Mouse (Mus musculus) heart, embryonic 12.5 days (tissue): ENCODE measurements around the gene Rps12. TPM values are rescaled to one million over a fixed set of nuclear protein-coding genes. Genes with fewer than 3 reads are reported as not detected.

Experiments used
- ATAC-seq: fragments of 200-750 bp; cut with Nextera tagmentation; 2 replicates; pipeline ENCODE4 v1.8.0; 2017; ENCODE audit warnings: moderate TSS enrichment, moderate library complexity; ENCODE audit not compliant: insufficient number of reproducible peaks, low FRiP score
- H3K27ac ChIP-seq: fragments of 300-500 bp; sonication (generic); 2 replicates; pipeline ENCODE4 v1.5.1; 2016; ENCODE audit warnings: mild to moderate bottlenecking, moderate library complexity; ENCODE audit not compliant: poor library complexity, severe bottlenecking
- H3K27me3 ChIP-seq: fragments of 300-500 bp; sonication (generic); replicated peaks from 2 replicates; pipeline ENCODE4 v1.6.1; 2016; ENCODE audit warnings: mild to moderate bottlenecking, moderate library complexity
- H3K36me3 ChIP-seq: fragments of 300-500 bp; sonication (generic); 2 replicates; pipeline ENCODE4 v1.6.1; 2016; ENCODE audit warnings: mild to moderate bottlenecking, moderate library complexity
- H3K4me1 ChIP-seq: fragments of 300-500 bp; sonication (generic); replicated peaks from 2 replicates; pipeline ENCODE4 v1.6.1; 2016; ENCODE audit warnings: mild to moderate bottlenecking
- H3K4me2 ChIP-seq: fragments of 300-500 bp; sonication (generic); 2 replicates; pipeline ENCODE4 v1.6.1; 2016; ENCODE audit warnings: mild to moderate bottlenecking, moderate library complexity
- H3K4me3 ChIP-seq: fragments of 300-500 bp; sonication (generic); 2 replicates; pipeline ENCODE4 v1.5.1; 2016; ENCODE audit warnings: mild to moderate bottlenecking
- H3K9ac ChIP-seq: fragments of 300-500 bp; sonication (generic); 2 replicates; pipeline ENCODE4 v1.6.1; 2016; ENCODE audit warnings: mild to moderate bottlenecking, moderate library complexity
- H3K9me3 ChIP-seq: fragments of 300-500 bp; sonication (generic); replicated peaks from 2 replicates; pipeline ENCODE4 v1.6.1; 2016; ENCODE audit warnings: mild to moderate bottlenecking, moderate library complexity
- WGBS: fragments of 180-500 bp; shearing (Covaris S2); methylation state at CpG from one replicate; pipeline ENCODE4 v1.1.7; 2016; 5-methylcytosine and 5-hydroxymethylcytosine counted together
- polyA plus RNA-seq: library from polyadenylated mRNA; unstranded; fragments of >200 nt; fragmentation: Nextera tagmentation; extraction: Ambion mirVana; gene quantifications from 2 replicates; pipeline ENCODE4 v1.2.1, GENCODE M21; 2016

The Rps12 gene
- polyA plus RNA-seq: 97.0 and 101 TPM in 2 replicates

DNA sequence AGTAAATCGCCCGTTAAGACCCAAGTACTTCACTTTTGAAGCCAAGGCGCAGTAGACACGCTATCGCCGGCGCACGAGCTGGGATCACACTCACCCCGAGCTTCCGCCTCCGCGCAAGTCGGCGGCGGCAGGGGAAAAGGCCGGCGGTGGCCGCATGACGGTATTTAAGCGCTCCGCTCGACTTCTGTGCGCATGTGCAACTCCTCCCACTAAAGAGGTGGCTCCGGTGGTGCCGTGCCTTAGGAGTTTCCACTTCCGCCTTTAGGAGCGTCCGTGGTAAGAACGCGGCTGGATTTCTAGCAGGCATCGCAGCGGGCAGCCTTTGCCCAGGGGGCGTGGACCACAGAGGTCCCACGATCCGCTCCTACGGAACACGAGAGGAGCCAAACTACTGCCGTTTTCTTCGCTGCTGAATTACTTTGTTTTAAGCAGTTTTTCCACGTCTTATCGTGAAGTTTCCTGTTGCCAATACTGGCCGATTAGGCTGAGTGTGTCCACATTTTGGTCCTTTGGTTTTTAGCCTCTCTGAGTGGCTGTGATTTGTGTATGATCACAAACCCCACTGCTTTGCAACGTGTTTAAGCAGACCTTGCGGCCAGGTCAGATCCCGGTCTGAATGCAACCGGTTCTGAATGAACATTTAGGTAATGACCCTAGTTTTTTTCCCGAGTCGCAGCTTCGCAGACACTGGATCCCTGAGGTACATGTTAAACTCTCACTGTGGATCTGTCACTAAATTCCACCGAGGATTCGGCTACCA, at the start of gene Rps12:
Rps12 (minus strand) TSS at position 214 of the 760 bp plus-strand sequence.
- Histone ChIP-seq H3K36me3 (peaks cover 34% of the 10 kb centered on the region), H3K9me3 (no peaks in the 10 kb centered on the region), H3K27ac (peak within 1 kb of the TSS; percentile 86), H3K9ac (peak within 1 kb of the TSS; percentile 99), H3K27me3 (no peaks in the 10 kb centered on the region), H3K4me1 (peaks cover 34% of the 10 kb centered on the region), H3K4me2 (peak within 1 kb of the TSS; percentile 97), H3K4me3 (peak within 1 kb of the TSS; percentile 97)
- ATAC-seq: peak; percentile 97
- WGBS: under 1% methylated on average over 51 of the region's 51 CpGs

- WGBS: 47% methylated on average over 9 of the region's 9 CpGs
Observed at GRCm38 (mm10) chr10:23836003-23836964, 49.2 kb upstream of the Rps12 start.

DNA sequence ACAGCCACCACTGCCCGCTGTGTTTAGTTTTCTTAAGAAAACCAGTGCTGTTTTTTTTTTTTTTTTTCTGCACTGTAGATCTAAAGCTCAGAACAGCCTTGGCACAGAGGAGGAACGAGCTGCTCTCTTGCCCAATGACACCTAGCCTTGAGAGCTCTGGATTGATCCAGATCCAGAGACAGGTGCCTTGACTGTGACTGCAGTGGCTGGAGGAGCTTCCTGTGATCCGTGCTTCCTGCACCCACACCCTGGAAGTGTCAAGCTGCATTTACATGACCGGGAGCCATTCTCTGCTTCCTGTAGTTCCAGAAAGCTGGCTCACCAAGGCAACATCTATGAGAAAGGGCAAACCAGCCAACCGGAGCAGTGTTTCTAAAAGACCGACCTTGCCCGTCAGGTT, 39.4 kb upstream of the Rps12 start:
- Histone ChIP-seq H3K9me3 (no peaks in the 10 kb centered on the region), H3K4me2 (no peak overlapping the region), H3K4me3 (no peak overlapping the region), H3K36me3 (peaks cover 51% of the 10 kb centered on the region), H3K27me3 (no peaks in the 10 kb centered on the region), H3K27ac (no peak overlapping the region), H3K4me1 (no peaks in the 10 kb centered on the region), H3K9ac (no peak overlapping the region)
- ATAC-seq: no peak
- WGBS: 80% methylated on average over 7 of the region's 7 CpGs

More at GRCm38 (mm10) chr10:23836003-23836964, 49.2 kb upstream of the Rps12 start:
- ATAC-seq: no peak
- Histone ChIP-seq H3K9me3 (no peaks in the 10 kb centered on the region), H3K4me1 (no peaks in the 10 kb centered on the region), H3K27ac (no peak overlapping the region), H3K27me3 (no peaks in the 10 kb centered on the region), H3K4me3 (no peak overlapping the region), H3K9ac (no peak overlapping the region), H3K36me3 (no peaks in the 10 kb centered on the region), H3K4me2 (no peak overlapping the region)

- Histone ChIP-seq H3K4me2 (no peak overlapping the region), H3K9ac (peak overlapping the region; percentile 12; the same call in 1 of the 2 replicates), H3K4me3 (no peak overlapping the region), H3K27ac (no peak overlapping the region), H3K36me3 (peaks cover 24% of the 10 kb centered on the region), H3K9me3 (no peaks in the 10 kb centered on the region), H3K4me1 (0 out of 2 replicates have a peak, but pooled peaks cover 3% of the 10 kb centered on the region), H3K27me3 (no peaks in the 10 kb centered on the region)
- WGBS: 68% methylated on average over 7 of the region's 7 CpGs
- no peak for ATAC-seq
Observed at GRCm38 (mm10) chr10:23816241-23816640, 29.2 kb upstream of the Rps12 start.

- H3K36me3 ChIP-seq: peaks cover 23% of the 10 kb centered on the region
- H3K4me3 ChIP-seq: no peak overlapping the region
- no peak overlapping the region for H3K9ac ChIP-seq
- peak; percentile 25; the same call in 1 of the 2 replicates for ATAC-seq
- H3K27me3 ChIP-seq: no peaks in the 10 kb centered on the region
- 53% methylated on average over 1 of the region's 1 CpGs for whole genome bisulfite sequencing
- no peaks in the 10 kb centered on the region for H3K9me3 ChIP-seq
- 0 out of 2 replicates have a peak, but pooled peaks cover 3% of the 10 kb centered on the region for H3K4me1 ChIP-seq
- no peak overlapping the region for H3K4me2 ChIP-seq
- no peak overlapping the region for H3K27ac ChIP-seq
Observed at GRCm38 (mm10) chr10:23815168-23815567, 28.1 kb upstream of the Rps12 start.

GRCm38 (mm10) chr10:23812852-23813766, 26.0 kb upstream of the Rps12 start:
- peaks cover 8% of the 10 kb centered on the region for H3K36me3 ChIP-seq
- WGBS: 56% methylated on average over 11 of the region's 11 CpGs
- ATAC-seq: no peak

GRCm38 (mm10) chr10:23812438-23812759, 25.3 kb upstream of the Rps12 start:
- H3K9ac ChIP-seq: no peak overlapping the region
- no peak for ATAC-seq
- no peak overlapping the region for H3K4me2 ChIP-seq
- peaks cover 4% of the 10 kb centered on the region for H3K36me3 ChIP-seq
- no peak overlapping the region for H3K4me3 ChIP-seq
- H3K27me3 ChIP-seq: no peaks in the 10 kb centered on the region
- H3K27ac ChIP-seq: no peak overlapping the region
- H3K9me3 ChIP-seq: no peaks in the 10 kb centered on the region
- H3K4me1 ChIP-seq: 0 out of 2 replicates have a peak, but pooled peaks cover 3% of the 10 kb centered on the region

More at GRCm38 (mm10) chr10:23812852-23813766, 26.0 kb upstream of the Rps12 start:
- no peak overlapping the region for H3K27ac ChIP-seq
- H3K9ac ChIP-seq: no peak overlapping the region
- no peak overlapping the region for H3K4me3 ChIP-seq
- no peaks in the 10 kb centered on the region for H3K27me3 ChIP-seq
- H3K4me2 ChIP-seq: no peak overlapping the region
- H3K4me1 ChIP-seq: 0 out of 2 replicates have a peak, but pooled peaks cover 3% of the 10 kb centered on the region
- no peaks in the 10 kb centered on the region for H3K9me3 ChIP-seq

DNA sequence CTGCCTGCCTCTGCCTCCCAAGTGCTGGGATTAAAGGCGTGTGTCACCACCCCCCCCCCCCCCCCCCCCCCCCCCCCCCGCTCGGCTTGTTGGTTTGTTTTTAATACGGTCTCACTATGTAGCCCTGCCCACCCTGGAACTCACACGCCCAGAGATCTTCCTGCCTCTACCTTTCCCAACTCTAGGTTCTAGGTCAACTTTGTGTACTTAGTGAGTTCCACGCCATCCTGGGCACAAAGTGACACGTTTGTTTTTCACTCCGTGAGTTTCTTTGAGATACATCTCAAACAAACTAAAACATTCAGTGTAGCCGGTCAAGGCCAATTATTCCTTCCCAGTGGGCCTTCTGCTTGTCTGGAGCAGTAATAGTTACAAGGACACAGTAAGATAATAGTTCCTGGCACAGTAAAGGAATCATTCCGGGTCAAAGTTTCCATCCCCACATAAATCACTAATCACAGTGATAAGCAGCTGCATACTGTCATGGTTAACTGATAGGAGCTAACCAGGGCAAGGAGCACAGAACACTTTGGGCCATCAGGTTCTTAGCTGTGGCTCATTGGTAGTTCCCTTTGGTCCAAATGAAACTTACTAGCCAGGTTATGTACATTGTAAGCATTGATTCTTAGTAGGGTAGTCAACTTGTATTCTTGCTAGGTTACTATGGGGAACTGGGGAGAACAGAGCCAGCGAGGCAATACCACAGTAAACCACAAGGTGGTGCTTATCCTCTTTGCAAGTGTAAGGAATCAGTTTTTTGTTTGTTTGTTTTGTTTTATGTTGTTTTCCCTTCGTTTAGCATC, 24.8 kb upstream of the Rps12 start:
- 57% methylated on average over 9 of the region's 12 CpGs for WGBS
- 0 out of 2 replicates have a peak, but pooled peaks cover 3% of the 10 kb centered on the region for H3K4me1 ChIP-seq
- ATAC-seq: no peak
- H3K4me3 ChIP-seq: no peak overlapping the region
- no peak overlapping the region for H3K9ac ChIP-seq
- H3K9me3 ChIP-seq: no peaks in the 10 kb centered on the region
- H3K4me2 ChIP-seq: no peak overlapping the region
- no peak overlapping the region for H3K27ac ChIP-seq
- H3K27me3 ChIP-seq: no peaks in the 10 kb centered on the region
- peaks cover 7% of the 10 kb centered on the region for H3K36me3 ChIP-seq

DNA sequence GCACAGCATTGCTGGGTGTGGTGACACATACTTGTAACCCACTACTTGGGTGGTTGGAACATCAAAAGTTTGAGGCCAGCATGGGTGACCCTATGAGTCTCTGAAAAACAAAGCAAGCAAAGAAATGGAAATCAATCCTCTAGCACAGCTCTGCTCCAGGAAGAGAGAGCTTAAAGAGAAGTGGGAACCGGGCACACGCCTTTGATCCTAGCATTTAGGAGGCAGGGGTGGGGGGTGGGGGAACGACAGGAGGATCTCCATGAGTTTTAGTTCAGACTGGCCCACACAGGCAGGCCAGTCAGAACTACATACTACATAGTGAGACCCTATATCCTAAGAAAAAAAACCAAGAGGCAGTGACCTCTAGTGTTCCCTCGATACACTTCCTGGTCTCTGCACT, 19.1 kb upstream of the Rps12 start:
- no peaks in the 10 kb centered on the region for H3K4me1 ChIP-seq
- no peaks in the 10 kb centered on the region for H3K9me3 ChIP-seq
- peaks cover 43% of the 10 kb centered on the region for H3K36me3 ChIP-seq
- H3K4me2 ChIP-seq: no peak overlapping the region
- WGBS: 44% methylated on average over 4 of the region's 4 CpGs
- no peak overlapping the region for H3K27ac ChIP-seq
- H3K27me3 ChIP-seq: no peaks in the 10 kb centered on the region
- no peak overlapping the region for H3K9ac ChIP-seq
- H3K4me3 ChIP-seq: no peak overlapping the region
- no peak for ATAC-seq

DNA sequence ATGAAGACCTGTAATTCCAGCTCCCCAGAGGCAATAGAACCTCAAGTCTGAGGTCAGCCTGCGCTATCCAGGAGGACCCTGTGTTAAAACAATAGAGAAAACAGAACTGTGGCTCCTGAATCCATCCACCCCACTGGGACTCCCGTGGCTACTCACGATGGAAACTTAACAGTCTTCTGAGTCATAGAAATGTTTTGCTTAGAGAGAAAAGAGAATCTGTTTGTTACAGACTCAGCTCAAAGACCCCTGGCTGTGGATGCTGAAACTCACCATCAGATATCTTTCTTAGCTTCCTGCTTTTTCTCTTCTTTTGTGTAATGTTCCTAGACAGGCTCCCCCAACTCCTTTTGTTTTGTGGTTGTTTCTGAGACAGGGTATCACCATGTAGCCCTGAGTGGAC, 17.6 kb upstream of the Rps12 start:
- Histone ChIP-seq H3K36me3 (peaks cover 56% of the 10 kb centered on the region), H3K9ac (no peak overlapping the region), H3K4me1 (no peaks in the 10 kb centered on the region), H3K4me2 (no peak overlapping the region), H3K27ac (no peak overlapping the region), H3K4me3 (no peak overlapping the region), H3K9me3 (no peaks in the 10 kb centered on the region), H3K27me3 (no peaks in the 10 kb centered on the region)
- 66% methylated on average over 3 of the region's 3 CpGs for WGBS
- ATAC-seq: no peak
